Mouse (Mus musculus) T-helper 1 cell (primary cell): ENCODE measurements around the gene Iffo2.

ENCODE experiments used
- in situ Hi-C: fragments of 300-600 bp; cut with MboI, MseI; formaldehyde crosslinking; loops from one replicate; pipeline ENCODE4 v1.15.1; 2025; ENCODE audit warnings: high pct_unique_total_duplicates

The Iffo2 gene

GRCm38 (mm10) chr4:139526475-139526874, 3.9 kb upstream of the Iffo2 start:
- in situ Hi-C loops = no loop called here

GRCm38 (mm10) chr4:139532081-139532480, 1.7 kb downstream of the Iffo2 start:
- in situ Hi-C loops = no loop called here

- in situ Hi-C loops = no loop called here
Observed at GRCm38 (mm10) chr4:139535127-139535695, 4.9 kb downstream of the Iffo2 start.

- in situ Hi-C loops = no loop called here
Observed at GRCm38 (mm10) chr4:139535719-139536118, 5.4 kb downstream of the Iffo2 start.

- in situ Hi-C loops = no loop called here
Observed at GRCm38 (mm10) chr4:139536706-139537105, 6.4 kb downstream of the Iffo2 start.

- in situ Hi-C loops = loop anchor here (10.0 kb wide), 1 partner anchor 214 kb away; no protein-coding TSS in a partner anchor
Observed at GRCm38 (mm10) chr4:139540784-139541183, 10.4 kb downstream of the Iffo2 start.

- in situ Hi-C loops = loop anchor here (10.0 kb wide), 1 partner anchor 209 kb away; no protein-coding TSS in a partner anchor
Observed at GRCm38 (mm10) chr4:139545791-139546190, 15.4 kb downstream of the Iffo2 start.

GRCm38 (mm10) chr4:139549448-139549847, 19.1 kb downstream of the Iffo2 start:
- in situ Hi-C loops = loop anchor here (10.0 kb wide), 1 partner anchor 205 kb away; no protein-coding TSS in a partner anchor

GRCm38 (mm10) chr4:139555235-139555634, 24.9 kb downstream of the Iffo2 start:
- in situ Hi-C loops = no loop called here

GRCm38 (mm10) chr4:139555951-139556350, 25.6 kb downstream of the Iffo2 start:
- in situ Hi-C loops = no loop called here

GRCm38 (mm10) chr4:139568361-139568760, 38.0 kb downstream of the Iffo2 start:
- in situ Hi-C loops = loop anchor here (10.0 kb wide), 1 partner anchor 1094 kb away; no protein-coding TSS in a partner anchor

- in situ Hi-C loops = no loop called here
Observed at GRCm38 (mm10) chr4:139570756-139571155, 40.4 kb downstream of the Iffo2 start.

GRCm38 (mm10) chr4:139572928-139573512, 42.7 kb downstream of the Iffo2 start:
- in situ Hi-C loops = no loop called here

GRCm38 (mm10) chr4:139574156-139574798, 43.9 kb downstream of the Iffo2 start:
- in situ Hi-C loops = no loop called here

- in situ Hi-C loops = no loop called here
Observed at GRCm38 (mm10) chr4:139574799-139575672, 44.7 kb downstream of the Iffo2 start.

GRCm38 (mm10) chr4:139575673-139576003, 45.3 kb downstream of the Iffo2 start:
- in situ Hi-C loops = no loop called here

- in situ Hi-C loops = no loop called here
Observed at GRCm38 (mm10) chr4:139576251-139576880, 46.0 kb downstream of the Iffo2 start.

- in situ Hi-C loops = no loop called here
Observed at GRCm38 (mm10) chr4:139577006-139577405, 46.7 kb downstream of the Iffo2 start.

GRCm38 (mm10) chr4:139578389-139578788, 48.0 kb downstream of the Iffo2 start:
- in situ Hi-C loops = no loop called here

- in situ Hi-C loops = no loop called here
Observed at GRCm38 (mm10) chr4:139579003-139579402, 48.7 kb downstream of the Iffo2 start.

- in situ Hi-C loops = no loop called here
Observed at GRCm38 (mm10) chr4:139579466-139579865, 49.1 kb downstream of the Iffo2 start.
